Mouse (Mus musculus): Measurements from ENCODE around the gene R3hdml.

GRCm38 (mm10) chr2:163530418-163530817 is 38.3 kb downstream of the R3hdml start:
- no peak for TF ChIP-seq HCFC1 (IDR thresholded peaks at IDR 0.05; ENCODE audit: low read depth, low read length)
- no peak for TF ChIP-seq MEF2A (IDR thresholded peaks at IDR 0.05; ENCODE audit: borderline replicate concordance, low read depth, low read length)
